Mouse (Mus musculus): ENCODE data around the gene Grik1.

GRCm38 (mm10) chr16:87930519-87930918 lies 359.5 kb downstream of the Grik1 start:
- TF ChIP-seq CTCF (IDR thresholded peaks at IDR 0.05; ENCODE audit: insufficient read depth, low read depth, low read length) (no peak), POLR2A (IDR thresholded peaks at IDR 0.05; ENCODE audit: insufficient read depth, low read depth, low read length) (no peak)
